Mouse (Mus musculus): ENCODE measurements at regions not wholly inside any gene's neighbourhood (a gene's known extent, or its start where the extent isn't known, plus 50 kb on each side); places are given as distances from the start of the nearest gene placed in this dataset.
A peak's percentile ranks its signal among the peaks of the same experiment; 100 is the strongest.

GRCm38 (mm10) chr16:93011474-93011873 lies 185.5 kb upstream of the Runx1 start:
- Histone ChIP-seq H3K27me3 (ENCODE audit: control insufficient read depth, insufficient read depth, low read length, poor library complexity, severe bottlenecking) (0 out of 2 replicates have a peak, but pooled peaks cover 2% of the 10 kb centered on the region), H3K9me3 (replicated peaks; ENCODE audit: control insufficient read depth, insufficient read depth, low read length, poor library complexity, severe bottlenecking) (no peaks in the 10 kb centered on the region), H3K9ac (ENCODE audit: low read depth, poor library complexity, severe bottlenecking) (no peak overlapping the region), H3K4me3 (ENCODE audit: low read depth, low read length) (no peak overlapping the region), H3K4me1 (ENCODE audit: control insufficient read depth, insufficient read depth, low read length) (no peaks in the 10 kb centered on the region), H3K27ac (ENCODE audit: insufficient read depth, low read length) (no peak overlapping the region), H3K36me3 (ENCODE audit: control insufficient read depth, insufficient read depth, low read length, poor library complexity, severe bottlenecking) (no peaks in the 10 kb centered on the region)
- TF ChIP-seq EP300 (IDR thresholded peaks at IDR 0.05; ENCODE audit: insufficient read depth, low read depth, low read length): no peak
- TF ChIP-seq POLR2A (IDR thresholded peaks at IDR 0.05; ENCODE audit: insufficient read depth, low read length): no peak
- TF ChIP-seq CTCF (IDR thresholded peaks at IDR 0.05; ENCODE audit: low read depth, low read length): no peak

- no peaks in the 10 kb centered on the region for H3K9me3 ChIP-seq (replicated peaks; ENCODE audit: control insufficient read depth, insufficient read depth, low read length, poor library complexity, severe bottlenecking)
- 0 out of 2 replicates have a peak, but pooled peaks cover 2% of the 10 kb centered on the region for H3K27me3 ChIP-seq (ENCODE audit: control insufficient read depth, insufficient read depth, low read length, poor library complexity, severe bottlenecking)
- TF ChIP-seq CTCF (IDR thresholded peaks at IDR 0.05; ENCODE audit: low read depth, low read length) (no peak), EP300 (IDR thresholded peaks at IDR 0.05; ENCODE audit: insufficient read depth, low read depth, low read length) (peak; percentile 84)
- no peaks in the 10 kb centered on the region for H3K36me3 ChIP-seq (ENCODE audit: control insufficient read depth, insufficient read depth, low read length, poor library complexity, severe bottlenecking)
- peak overlapping the region; percentile 64 for H3K9ac ChIP-seq (ENCODE audit: low read depth, poor library complexity, severe bottlenecking)
- H3K4me3 ChIP-seq (ENCODE audit: low read depth, low read length): no peak overlapping the region
- H3K4me1 ChIP-seq (ENCODE audit: control insufficient read depth, insufficient read depth, low read length): no peaks in the 10 kb centered on the region
- no peak overlapping the region for H3K27ac ChIP-seq (ENCODE audit: insufficient read depth, low read length)
Measured at GRCm38 (mm10) chr16:93006321-93006984, 180.5 kb upstream of the Runx1 start.

- H3K9ac ChIP-seq (ENCODE audit: low read depth, poor library complexity, severe bottlenecking): no peak overlapping the region
- no peak overlapping the region for H3K4me3 ChIP-seq (ENCODE audit: low read depth, low read length)
- TF ChIP-seq POLR2A (IDR thresholded peaks at IDR 0.05; ENCODE audit: insufficient read depth, low read length) (no peak), CTCF (IDR thresholded peaks at IDR 0.05; ENCODE audit: low read depth, low read length) (no peak), EP300 (IDR thresholded peaks at IDR 0.05; ENCODE audit: insufficient read depth, low read depth, low read length) (no peak)
- H3K27me3 ChIP-seq (ENCODE audit: control insufficient read depth, insufficient read depth, low read length, poor library complexity, severe bottlenecking): 0 out of 2 replicates have a peak, but pooled peaks cover 2% of the 10 kb centered on the region
- no peaks in the 10 kb centered on the region for H3K4me1 ChIP-seq (ENCODE audit: control insufficient read depth, insufficient read depth, low read length)
- H3K27ac ChIP-seq (ENCODE audit: insufficient read depth, low read length): no peak overlapping the region
- no peaks in the 10 kb centered on the region for H3K9me3 ChIP-seq (replicated peaks; ENCODE audit: control insufficient read depth, insufficient read depth, low read length, poor library complexity, severe bottlenecking)
- no peaks in the 10 kb centered on the region for H3K36me3 ChIP-seq (ENCODE audit: control insufficient read depth, insufficient read depth, low read length, poor library complexity, severe bottlenecking)
Measured at GRCm38 (mm10) chr16:93005470-93005869, 179.5 kb upstream of the Runx1 start.

GRCm38 (mm10) chr16:93003830-93004229 lies 177.9 kb upstream of the Runx1 start:
- Histone ChIP-seq H3K4me3 (ENCODE audit: low read depth, low read length) (no peak overlapping the region), H3K9me3 (replicated peaks; ENCODE audit: control insufficient read depth, insufficient read depth, low read length, poor library complexity, severe bottlenecking) (no peaks in the 10 kb centered on the region), H3K36me3 (ENCODE audit: control insufficient read depth, insufficient read depth, low read length, poor library complexity, severe bottlenecking) (no peaks in the 10 kb centered on the region), H3K9ac (ENCODE audit: low read depth, poor library complexity, severe bottlenecking) (no peak overlapping the region), H3K27me3 (ENCODE audit: control insufficient read depth, insufficient read depth, low read length, poor library complexity, severe bottlenecking) (0 out of 2 replicates have a peak, but pooled peaks cover 2% of the 10 kb centered on the region), H3K27ac (ENCODE audit: insufficient read depth, low read length) (no peak overlapping the region), H3K4me1 (ENCODE audit: control insufficient read depth, insufficient read depth, low read length) (no peaks in the 10 kb centered on the region)
- no peak for TF ChIP-seq EP300 (IDR thresholded peaks at IDR 0.05; ENCODE audit: insufficient read depth, low read depth, low read length)
- no peak for TF ChIP-seq CTCF (IDR thresholded peaks at IDR 0.05; ENCODE audit: low read depth, low read length)
- TF ChIP-seq POLR2A (IDR thresholded peaks at IDR 0.05; ENCODE audit: insufficient read depth, low read length): no peak

- Histone ChIP-seq H3K9me3 (replicated peaks; ENCODE audit: control insufficient read depth, insufficient read depth, low read length, poor library complexity, severe bottlenecking) (no peaks in the 10 kb centered on the region), H3K27me3 (ENCODE audit: control insufficient read depth, insufficient read depth, low read length, poor library complexity, severe bottlenecking) (no peaks in the 10 kb centered on the region), H3K27ac (ENCODE audit: insufficient read depth, low read length) (no peak overlapping the region), H3K4me3 (ENCODE audit: low read depth, low read length) (no peak overlapping the region), H3K4me1 (ENCODE audit: control insufficient read depth, insufficient read depth, low read length) (no peaks in the 10 kb centered on the region), H3K36me3 (ENCODE audit: control insufficient read depth, insufficient read depth, low read length, poor library complexity, severe bottlenecking) (no peaks in the 10 kb centered on the region), H3K9ac (ENCODE audit: low read depth, poor library complexity, severe bottlenecking) (no peak overlapping the region)
- TF ChIP-seq EP300 (IDR thresholded peaks at IDR 0.05; ENCODE audit: insufficient read depth, low read depth, low read length): no peak
- no peak for TF ChIP-seq POLR2A (IDR thresholded peaks at IDR 0.05; ENCODE audit: insufficient read depth, low read length)
- TF ChIP-seq CTCF (IDR thresholded peaks at IDR 0.05; ENCODE audit: low read depth, low read length): no peak
Measured at GRCm38 (mm10) chr16:92998689-92999088, 172.7 kb upstream of the Runx1 start.

GRCm38 (mm10) chr16:92997636-92998035 lies 171.7 kb upstream of the Runx1 start:
- H3K4me3 ChIP-seq (ENCODE audit: low read depth, low read length): no peak overlapping the region
- H3K27me3 ChIP-seq (ENCODE audit: control insufficient read depth, insufficient read depth, low read length, poor library complexity, severe bottlenecking): no peaks in the 10 kb centered on the region
- H3K9ac ChIP-seq (ENCODE audit: low read depth, poor library complexity, severe bottlenecking): no peak overlapping the region
- H3K4me1 ChIP-seq (ENCODE audit: control insufficient read depth, insufficient read depth, low read length): no peaks in the 10 kb centered on the region
- no peak for TF ChIP-seq EP300 (IDR thresholded peaks at IDR 0.05; ENCODE audit: insufficient read depth, low read depth, low read length)
- TF ChIP-seq POLR2A (IDR thresholded peaks at IDR 0.05; ENCODE audit: insufficient read depth, low read length): no peak
- TF ChIP-seq CTCF (IDR thresholded peaks at IDR 0.05; ENCODE audit: low read depth, low read length): no peak
- no peaks in the 10 kb centered on the region for H3K36me3 ChIP-seq (ENCODE audit: control insufficient read depth, insufficient read depth, low read length, poor library complexity, severe bottlenecking)
- no peak overlapping the region for H3K27ac ChIP-seq (ENCODE audit: insufficient read depth, low read length)
- H3K9me3 ChIP-seq (replicated peaks; ENCODE audit: control insufficient read depth, insufficient read depth, low read length, poor library complexity, severe bottlenecking): no peaks in the 10 kb centered on the region
